Mouse (Mus musculus) forebrain, postnatal 0 days (tissue): Measurements from ENCODE around the gene Gimd1. TPM values are rescaled to one million over a fixed set of nuclear protein-coding genes. Genes with fewer than 3 reads are reported as not detected.
A peak's percentile ranks its signal among the peaks of the same experiment; 100 is the strongest.

Experiments used
- ATAC-seq: fragments of 200-750 bp; cut with Nextera tagmentation; 2 replicates; pipeline ENCODE4 v1.8.0; 2017; ENCODE audit warnings: mild to moderate bottlenecking, moderate library complexity
- DNase-seq: peaks from one replicate; pipeline ENCODE4 v3.0.0-alpha.2; 2015
- H3K27ac ChIP-seq: fragments of 300-500 bp; sonication (generic); 2 replicates; pipeline ENCODE4 v1.5.1; 2014; ENCODE audit warnings: low read depth, mild to moderate bottlenecking, antibody characterized with exemption, low read length, moderate library complexity, mixed read lengths
- H3K27me3 ChIP-seq: fragments of 300-500 bp; sonication (generic); 2 replicates; pipeline ENCODE4 v1.6.1; 2014; ENCODE audit warnings: mild to moderate bottlenecking, low read length, mixed read lengths; ENCODE audit not compliant: insufficient read depth
- H3K36me3 ChIP-seq: fragments of 300-500 bp; sonication (generic); 2 replicates; pipeline ENCODE4 v1.6.1; 2014; ENCODE audit warnings: mild to moderate bottlenecking, moderate library complexity; ENCODE audit not compliant: insufficient read depth
- H3K4me1 ChIP-seq: fragments of 300-500 bp; sonication (generic); 2 replicates; pipeline ENCODE4 v1.6.1; 2014; ENCODE audit warnings: antibody characterized with exemption; ENCODE audit not compliant: insufficient read depth
- H3K4me2 ChIP-seq: fragments of 300-500 bp; sonication (generic); 2 replicates; pipeline ENCODE4 v1.6.1; 2014; ENCODE audit warnings: low read depth, mild to moderate bottlenecking, moderate library complexity
- H3K4me3 ChIP-seq: fragments of 300-500 bp; sonication (generic); 2 replicates; pipeline ENCODE4 v1.5.1; 2014; ENCODE audit warnings: low read depth, low read length, mixed read lengths
- H3K9ac ChIP-seq: fragments of 300-500 bp; sonication (generic); 2 replicates; pipeline ENCODE4 v1.6.1; 2014; ENCODE audit warnings: mild to moderate bottlenecking
- H3K9me3 ChIP-seq: fragments of 300-500 bp; sonication (generic); 2 replicates; pipeline ENCODE4 v1.6.1; 2016; ENCODE audit warnings: low read length
- CTCF ChIP-seq: sonication (generic); IDR thresholded peaks from 2 replicates; pipeline ENCODE4 v1.5.1; 2016; ENCODE audit warnings: antibody characterized with exemption, control low read depth, low read depth
- WGBS: fragments of 180-500 bp; shearing (Covaris S2); extraction: QIAGEN DNeasy Blood & Tissue Kit; methylation state at CpG from one replicate; pipeline ENCODE4 v1.1.7; 2014; 5-methylcytosine and 5-hydroxymethylcytosine counted together
- polyA plus RNA-seq: library from polyadenylated mRNA; unstranded; fragments of >200 nt; fragmentation: Nextera tagmentation; extraction: Ambion mirVana; gene quantifications from 2 replicates; pipeline ENCODE4 v1.2.1, GENCODE M21; 2015
- total RNA-seq: library from RNA; depleted of rRNA; stranded (reverse); fragments of >200 nt; gene quantifications from 2 replicates; pipeline ENCODE4 v1.2.3, GENCODE M21; 2014

Gimd1 gene
- total and polyA plus RNA-seq, 2 experiments from 2014 or later: not detected

- Histone ChIP-seq H3K4me1 (no peaks in the 10 kb centered on the region), H3K27ac (no peak overlapping the region), H3K36me3 (no peaks in the 10 kb centered on the region), H3K4me2 (no peak overlapping the region), H3K4me3 (no peak overlapping the region), H3K9ac (no peak overlapping the region), H3K9me3 (no peaks in the 10 kb centered on the region), H3K27me3 (no peaks in the 10 kb centered on the region)
- TF ChIP-seq CTCF: peak; percentile 43
- WGBS: 49% methylated on average over 8 of the region's 8 CpGs
- ATAC-seq (peak; percentile 14; the same call in 1 of the 2 replicates), DNase-seq (peak; percentile 37)
Measured at GRCm38 (mm10) chr3:132628741-132629140, 879 bp upstream of the Gimd1 start.

GRCm38 (mm10) chr3:132633261-132633660 is 3.6 kb downstream of the Gimd1 start:
- no peaks in the 10 kb centered on the region for H3K27me3 ChIP-seq
- H3K4me2 ChIP-seq: no peak overlapping the region
- H3K27ac ChIP-seq: no peak overlapping the region
- TF ChIP-seq CTCF: no peak
- H3K4me1 ChIP-seq: no peaks in the 10 kb centered on the region
- H3K4me3 ChIP-seq: no peak overlapping the region
- DNase-seq (no peak), ATAC-seq (no peak)
- WGBS: 63% methylated on average over 2 of the region's 2 CpGs
- H3K36me3 ChIP-seq: no peaks in the 10 kb centered on the region
- H3K9ac ChIP-seq: no peak overlapping the region
- no peaks in the 10 kb centered on the region for H3K9me3 ChIP-seq

GRCm38 (mm10) chr3:132637080-132637479 is 7.5 kb downstream of the Gimd1 start:
- no peak overlapping the region for H3K27ac ChIP-seq
- DNase-seq (no peak), ATAC-seq (no peak)
- no peaks in the 10 kb centered on the region for H3K9me3 ChIP-seq
- H3K36me3 ChIP-seq: no peaks in the 10 kb centered on the region
- no peak overlapping the region for H3K9ac ChIP-seq
- 94% methylated on average over 3 of the region's 3 CpGs for WGBS
- no peaks in the 10 kb centered on the region for H3K27me3 ChIP-seq
- H3K4me3 ChIP-seq: no peak overlapping the region
- no peak for TF ChIP-seq CTCF
- H3K4me1 ChIP-seq: no peaks in the 10 kb centered on the region
- no peak overlapping the region for H3K4me2 ChIP-seq

- Histone ChIP-seq H3K36me3 (no peaks in the 10 kb centered on the region), H3K9ac (no peak overlapping the region), H3K4me2 (no peak overlapping the region), H3K27me3 (no peaks in the 10 kb centered on the region), H3K9me3 (no peaks in the 10 kb centered on the region), H3K4me3 (no peak overlapping the region), H3K4me1 (no peaks in the 10 kb centered on the region), H3K27ac (no peak overlapping the region)
- WGBS: 86% methylated on average over 4 of the region's 4 CpGs
- ATAC-seq (no peak), DNase-seq (no peak)
- no peak for TF ChIP-seq CTCF
Measured at GRCm38 (mm10) chr3:132644071-132644470, 14.5 kb downstream of the Gimd1 start.

GRCm38 (mm10) chr3:132646814-132647213 is 17.2 kb downstream of the Gimd1 start:
- WGBS: 55% methylated on average over 1 of the region's 1 CpGs
- H3K9me3 ChIP-seq: no peaks in the 10 kb centered on the region
- no peaks in the 10 kb centered on the region for H3K36me3 ChIP-seq
- H3K27me3 ChIP-seq: no peaks in the 10 kb centered on the region
- DNase-seq (no peak), ATAC-seq (no peak)
- no peak overlapping the region for H3K4me3 ChIP-seq
- no peak overlapping the region for H3K4me2 ChIP-seq
- H3K9ac ChIP-seq: no peak overlapping the region
- no peak for TF ChIP-seq CTCF
- H3K4me1 ChIP-seq: no peaks in the 10 kb centered on the region
- no peak overlapping the region for H3K27ac ChIP-seq

GRCm38 (mm10) chr3:132649368-132649767 is 19.7 kb downstream of the Gimd1 start:
- ATAC-seq (no peak), DNase-seq (no peak)
- Histone ChIP-seq H3K4me3 (no peak overlapping the region), H3K27me3 (no peaks in the 10 kb centered on the region), H3K9me3 (no peaks in the 10 kb centered on the region), H3K4me1 (no peaks in the 10 kb centered on the region), H3K9ac (no peak overlapping the region), H3K36me3 (no peaks in the 10 kb centered on the region), H3K4me2 (no peak overlapping the region), H3K27ac (no peak overlapping the region)
- TF ChIP-seq CTCF: no peak
- 71% methylated on average over 7 of the region's 7 CpGs for WGBS

- H3K4me1 ChIP-seq: no peaks in the 10 kb centered on the region
- TF ChIP-seq CTCF: no peak
- H3K9me3 ChIP-seq: no peaks in the 10 kb centered on the region
- H3K4me3 ChIP-seq: no peak overlapping the region
- ATAC-seq: peak; percentile 36; the same call in 1 of the 2 replicates
- H3K36me3 ChIP-seq: no peaks in the 10 kb centered on the region
- 49% methylated on average over 5 of the region's 5 CpGs for WGBS
- no peak overlapping the region for H3K4me2 ChIP-seq
- H3K27me3 ChIP-seq: no peaks in the 10 kb centered on the region
- DNase-seq: peak; percentile 6
- H3K9ac ChIP-seq: no peak overlapping the region
- no peak overlapping the region for H3K27ac ChIP-seq
Measured at GRCm38 (mm10) chr3:132650191-132650590, 20.6 kb downstream of the Gimd1 start.
